Mouse (Mus musculus) spleen, adult 2 months (tissue): ENCODE results near the gene Cfd. TPM values are rescaled to one million over a fixed set of nuclear protein-coding genes. Genes with fewer than 3 reads are reported as not detected.

Experiments used
- DNase-seq, 2 experiments: peaks; one replicate each; pipeline versions ENCODE4 v3.0.0 to v3.0.0-alpha.2; 2012 to 2021; ENCODE audit warnings: low spot score in 2 of 2, low read depth in 1 of 2
- H3K27ac ChIP-seq: fragments of 200-500 bp; 2 replicates; pipeline ENCODE4 v1.5.1; 2012; ENCODE audit warnings: low read length, inconsistent platforms; ENCODE audit not compliant: insufficient read depth
- H3K27me3 ChIP-seq: fragments of 200-500 bp; 2 replicates; pipeline ENCODE4 v1.6.1; 2012; ENCODE audit warnings: mild to moderate bottlenecking, moderate library complexity, low read length, inconsistent platforms; ENCODE audit not compliant: control insufficient read depth, insufficient read depth
- H3K36me3 ChIP-seq: fragments of 200-500 bp; 2 replicates; pipeline ENCODE4 v1.6.1; 2012; ENCODE audit warnings: mild to moderate bottlenecking, low read length, inconsistent platforms; ENCODE audit not compliant: control insufficient read depth, insufficient read depth
- H3K4me1 ChIP-seq: fragments of 200-500 bp; 2 replicates; pipeline ENCODE4 v1.6.1; 2011; ENCODE audit warnings: inconsistent platforms; ENCODE audit not compliant: control insufficient read depth, insufficient read depth, insufficient read length
- H3K4me3 ChIP-seq: fragments of 200-500 bp; 2 replicates; pipeline ENCODE4 v1.5.1; 2011; ENCODE audit warnings: mild to moderate bottlenecking, inconsistent platforms; ENCODE audit not compliant: insufficient read depth, insufficient read length; ENCODE audit errors: extremely low read depth
- CTCF ChIP-seq: fragments of 200-500 bp; IDR thresholded peaks from 2 replicates; pipeline ENCODE4 v1.5.1; 2011; ENCODE audit warnings: mild to moderate bottlenecking, inconsistent platforms; ENCODE audit not compliant: insufficient read depth, insufficient read length, insufficient replicate concordance; ENCODE audit errors: extremely low read depth
- POLR2A ChIP-seq: fragments of 200-500 bp; IDR thresholded peaks from 2 replicates; pipeline ENCODE4 v1.6.1; 2011; ENCODE audit warnings: low read depth, low read length, inconsistent platforms
- WGBS: fragments of 180-500 bp; shearing (Covaris S2); methylation state at CpG from one replicate; pipeline ENCODE4 v1.1.7; 2018; 5-methylcytosine and 5-hydroxymethylcytosine counted together
- polyA plus RNA-seq: library from polyadenylated mRNA; depleted of rRNA; stranded (reverse); fragments of >200 nt; gene quantifications from 2 replicates; pipeline ENCODE4 v1.2.3, GENCODE M21; 2012

Gene Cfd
- polyA plus RNA-seq, 1 experiment, result 138 TPM

- no peaks in the 10 kb centered on the region for H3K27me3 ChIP-seq
- DNase-seq, result no peak
- TF ChIP-seq POLR2A (no peak), CTCF (no peak)
- peaks cover 15% of the 10 kb centered on the region for H3K36me3 ChIP-seq
- no peak overlapping the region for H3K4me3 ChIP-seq
- peaks cover 6% of the 10 kb centered on the region; the same call in 1 of the 2 replicates for H3K4me1 ChIP-seq
- WGBS, result 64% methylated on average over 9 of the region's 9 CpGs
- no peak overlapping the region for H3K27ac ChIP-seq
These were observed 38.5 kb downstream of the Cfd start for GRCm38 (mm10) chr10:79928907-79929701.

- WGBS, result 86% methylated on average over 18 of the region's 18 CpGs
- TF ChIP-seq POLR2A, result no peak
- no peak for TF ChIP-seq CTCF
- H3K27me3 ChIP-seq, result no peaks in the 10 kb centered on the region
- H3K4me1 ChIP-seq, result peaks cover 8% of the 10 kb centered on the region; the same call in 1 of the 2 replicates
- peaks cover 15% of the 10 kb centered on the region for H3K36me3 ChIP-seq
- no peak for DNase-seq
- H3K27ac ChIP-seq, result no peak overlapping the region
- no peak overlapping the region for H3K4me3 ChIP-seq
These were observed 39.5 kb downstream of the Cfd start for GRCm38 (mm10) chr10:79929967-79930825.

GRCm38 (mm10) chr10:79930826-79931186, 40.2 kb downstream of the Cfd start:
- Histone ChIP-seq H3K4me3 (no peak overlapping the region), H3K27ac (no peak overlapping the region), H3K36me3 (peaks cover 15% of the 10 kb centered on the region), H3K4me1 (peaks cover 8% of the 10 kb centered on the region; the same call in 1 of the 2 replicates), H3K27me3 (no peaks in the 10 kb centered on the region)
- TF ChIP-seq CTCF, result no peak
- no peak for TF ChIP-seq POLR2A
- 92% methylated on average over 16 of the region's 16 CpGs for WGBS
- no peak for DNase-seq

GRCm38 (mm10) chr10:79931797-79932196, 41.1 kb downstream of the Cfd start:
- 86% methylated on average over 9 of the region's 9 CpGs for WGBS
- Histone ChIP-seq H3K4me1 (peaks cover 17% of the 10 kb centered on the region; the same call in 1 of the 2 replicates), H3K27me3 (no peaks in the 10 kb centered on the region), H3K4me3 (no peak overlapping the region), H3K27ac (no peak overlapping the region), H3K36me3 (peaks cover 15% of the 10 kb centered on the region)
- DNase-seq, result no peak
- TF ChIP-seq POLR2A (no peak), CTCF (no peak)

GRCm38 (mm10) chr10:79932736-79933135, 42.1 kb downstream of the Cfd start:
- H3K4me3 ChIP-seq, result no peak overlapping the region
- no peaks in the 10 kb centered on the region for H3K27me3 ChIP-seq
- peaks cover 25% of the 10 kb centered on the region for H3K4me1 ChIP-seq
- peaks cover 15% of the 10 kb centered on the region for H3K36me3 ChIP-seq
- WGBS, result 73% methylated on average over 8 of the region's 8 CpGs
- no peak overlapping the region for H3K27ac ChIP-seq
- TF ChIP-seq CTCF (no peak), POLR2A (no peak)
- DNase-seq, result no peak

- whole genome bisulfite sequencing, result 81% methylated on average over 9 of the region's 9 CpGs
- Histone ChIP-seq H3K36me3 (peaks cover 15% of the 10 kb centered on the region), H3K4me3 (no peak overlapping the region), H3K27me3 (no peaks in the 10 kb centered on the region), H3K27ac (no peak overlapping the region), H3K4me1 (peaks cover 30% of the 10 kb centered on the region)
- TF ChIP-seq CTCF (no peak), POLR2A (no peak)
- no peak for DNase-seq
These were observed 42.6 kb downstream of the Cfd start for GRCm38 (mm10) chr10:79933145-79933679.
